Mouse (Mus musculus): ENCODE results near the gene Tor1aip1. TPM values are rescaled to one million over a fixed set of nuclear protein-coding genes. Genes with fewer than 3 reads are reported as not detected.

The Tor1aip1 gene
- polyA plus RNA-seq (2012), result 2.6 and 3.1 TPM in 2 replicates

- peaks cover 43% of the 10 kb centered on the region for H3K36me3 ChIP-seq (ENCODE audit: control insufficient read depth)
- peaks cover 45% of the 10 kb centered on the region for H3K4me1 ChIP-seq (ENCODE audit: control insufficient read depth)
- TF ChIP-seq TAL1 (IDR thresholded peaks at IDR 0.05; ENCODE audit: low read length), result no peak
- no peak for TF ChIP-seq GATA1 (IDR thresholded peaks at IDR 0.05; ENCODE audit: low read length)
- H3K9me3 ChIP-seq (ENCODE audit: control insufficient read depth, low read length), result no peaks in the 10 kb centered on the region
- H3K4me3 ChIP-seq (replicated peaks), result peak within 1 kb of the TSS; percentile 100
- no peaks in the 10 kb centered on the region for H3K27me3 ChIP-seq (ENCODE audit: control insufficient read depth)
These were observed at the start of gene Tor1aip1 for GRCm38 (mm10) chr1:156035930-156036737. Tor1aip1 (minus strand) TSS chr1:156036480.

DNA sequence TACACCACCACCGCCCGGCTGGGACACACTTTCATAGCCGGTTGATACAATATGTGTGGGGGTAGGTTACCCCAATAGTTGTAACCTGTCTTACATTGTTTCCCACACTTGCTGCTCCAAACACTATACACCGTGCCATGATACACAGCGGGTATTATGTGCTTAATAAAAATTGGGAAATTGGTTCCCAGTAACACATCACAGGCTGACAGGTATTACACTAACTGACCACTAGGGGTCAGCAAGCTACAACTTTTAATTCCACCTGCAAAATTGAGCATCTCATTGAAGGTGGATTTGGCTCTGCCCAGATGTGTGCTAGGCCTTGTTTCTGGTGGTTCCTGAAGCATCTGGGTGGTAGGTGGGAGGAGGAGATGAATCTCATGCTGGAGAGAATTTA is 49.5 kb upstream of the Tor1aip1 start:
- Histone ChIP-seq H3K4me3 (replicated peaks) (no peak overlapping the region), H3K4me1 (ENCODE audit: control insufficient read depth) (peaks cover 5% of the 10 kb centered on the region), H3K36me3 (ENCODE audit: control insufficient read depth) (no peaks in the 10 kb centered on the region), H3K9me3 (ENCODE audit: control insufficient read depth, low read length) (no peaks in the 10 kb centered on the region), H3K27me3 (ENCODE audit: control insufficient read depth) (no peaks in the 10 kb centered on the region)
- no peak for TF ChIP-seq TAL1 (IDR thresholded peaks at IDR 0.05; ENCODE audit: low read length)
- TF ChIP-seq GATA1 (IDR thresholded peaks at IDR 0.05; ENCODE audit: low read length), result no peak

DNA sequence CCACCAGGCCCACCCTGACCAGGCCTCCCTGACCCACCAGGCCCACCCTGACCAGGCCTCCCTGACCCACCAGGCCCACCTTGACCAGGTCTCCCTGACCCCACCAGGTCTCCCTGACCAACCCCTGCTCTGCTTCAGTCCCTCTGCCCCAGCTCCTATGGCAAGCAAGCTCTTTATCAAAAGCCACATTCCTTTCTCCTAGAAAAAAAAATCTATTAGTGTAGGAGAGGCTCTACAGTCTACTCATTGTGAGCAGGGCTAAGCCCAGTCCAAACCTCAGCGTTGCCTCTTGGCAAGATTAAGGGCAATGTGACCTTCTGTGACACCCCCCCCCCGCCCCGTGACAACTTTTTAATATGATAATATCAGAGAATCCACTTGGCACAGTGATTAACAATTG is 48.3 kb upstream of the Tor1aip1 start:
- TF ChIP-seq GATA1 (IDR thresholded peaks at IDR 0.05; ENCODE audit: low read length) (no peak), TAL1 (IDR thresholded peaks at IDR 0.05; ENCODE audit: low read length) (no peak)
- Histone ChIP-seq H3K27me3 (ENCODE audit: control insufficient read depth) (no peaks in the 10 kb centered on the region), H3K4me1 (ENCODE audit: control insufficient read depth) (peaks cover 4% of the 10 kb centered on the region), H3K36me3 (ENCODE audit: control insufficient read depth) (no peaks in the 10 kb centered on the region), H3K4me3 (replicated peaks) (no peak overlapping the region), H3K9me3 (ENCODE audit: control insufficient read depth, low read length) (no peaks in the 10 kb centered on the region)

DNA sequence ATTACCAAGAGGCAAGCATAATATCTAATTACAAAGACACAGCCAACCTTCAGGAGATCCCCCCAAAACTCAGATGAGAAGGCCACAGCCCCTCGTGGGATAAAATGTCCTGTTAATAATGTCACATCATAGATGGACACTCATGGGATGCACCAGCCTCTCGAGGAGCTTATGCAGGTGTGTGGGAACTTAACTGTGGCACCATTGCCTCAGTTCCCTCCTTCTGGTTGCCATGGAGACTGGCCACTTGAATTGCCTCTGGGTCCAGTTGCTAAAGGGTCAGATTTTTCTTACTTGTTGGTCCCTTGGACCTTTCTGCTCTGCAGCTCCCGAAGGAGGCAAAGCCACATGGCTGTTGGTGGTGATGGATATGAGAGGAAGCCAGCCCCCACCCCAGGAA is 41.4 kb upstream of the Tor1aip1 start:
- no peaks in the 10 kb centered on the region for H3K36me3 ChIP-seq (ENCODE audit: control insufficient read depth)
- no peak overlapping the region for H3K4me3 ChIP-seq (replicated peaks)
- TF ChIP-seq GATA1 (IDR thresholded peaks at IDR 0.05; ENCODE audit: low read length) (no peak), TAL1 (IDR thresholded peaks at IDR 0.05; ENCODE audit: low read length) (no peak)
- H3K9me3 ChIP-seq (ENCODE audit: control insufficient read depth, low read length), result no peaks in the 10 kb centered on the region
- no peaks in the 10 kb centered on the region for H3K4me1 ChIP-seq (ENCODE audit: control insufficient read depth)
- H3K27me3 ChIP-seq (ENCODE audit: control insufficient read depth), result no peaks in the 10 kb centered on the region

GRCm38 (mm10) chr1:156076474-156076873 is 40.2 kb upstream of the Tor1aip1 start:
- TF ChIP-seq GATA1 (IDR thresholded peaks at IDR 0.05; ENCODE audit: low read length), result no peak
- TF ChIP-seq TAL1 (IDR thresholded peaks at IDR 0.05; ENCODE audit: low read length), result no peak
- no peak overlapping the region for H3K4me3 ChIP-seq (replicated peaks)
- H3K36me3 ChIP-seq (ENCODE audit: control insufficient read depth), result no peaks in the 10 kb centered on the region
- no peaks in the 10 kb centered on the region for H3K27me3 ChIP-seq (ENCODE audit: control insufficient read depth)
- H3K9me3 ChIP-seq (ENCODE audit: control insufficient read depth, low read length), result no peaks in the 10 kb centered on the region
- H3K4me1 ChIP-seq (ENCODE audit: control insufficient read depth), result no peaks in the 10 kb centered on the region; the same call in 1 of the 2 replicates

DNA sequence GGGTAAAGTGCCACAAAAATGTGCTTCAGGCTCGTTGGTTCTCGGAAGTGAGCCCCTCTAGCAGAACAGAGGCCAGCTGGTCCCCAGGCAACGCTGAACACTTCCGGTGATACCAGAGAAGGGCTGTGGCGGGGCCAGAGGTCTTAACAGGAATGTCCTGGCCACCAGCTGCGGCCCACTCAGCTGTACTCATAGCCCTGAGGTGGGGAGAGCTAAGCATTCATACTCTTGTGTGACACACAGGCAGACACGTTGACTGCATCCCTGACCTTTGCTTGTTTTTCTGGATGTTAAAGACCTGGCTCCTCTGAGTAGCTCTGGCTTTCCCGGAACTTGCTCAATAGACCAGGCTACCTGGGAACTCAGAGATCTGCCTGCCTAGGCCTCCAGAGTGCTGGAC is 38.3 kb upstream of the Tor1aip1 start:
- no peak for TF ChIP-seq GATA1 (IDR thresholded peaks at IDR 0.05; ENCODE audit: low read length)
- TF ChIP-seq TAL1 (IDR thresholded peaks at IDR 0.05; ENCODE audit: low read length), result no peak
- Histone ChIP-seq H3K4me1 (ENCODE audit: control insufficient read depth) (peaks cover 3% of the 10 kb centered on the region; the same call in 1 of the 2 replicates), H3K36me3 (ENCODE audit: control insufficient read depth) (no peaks in the 10 kb centered on the region), H3K4me3 (replicated peaks) (no peak overlapping the region), H3K9me3 (ENCODE audit: control insufficient read depth, low read length) (no peaks in the 10 kb centered on the region), H3K27me3 (ENCODE audit: control insufficient read depth) (no peaks in the 10 kb centered on the region)

DNA sequence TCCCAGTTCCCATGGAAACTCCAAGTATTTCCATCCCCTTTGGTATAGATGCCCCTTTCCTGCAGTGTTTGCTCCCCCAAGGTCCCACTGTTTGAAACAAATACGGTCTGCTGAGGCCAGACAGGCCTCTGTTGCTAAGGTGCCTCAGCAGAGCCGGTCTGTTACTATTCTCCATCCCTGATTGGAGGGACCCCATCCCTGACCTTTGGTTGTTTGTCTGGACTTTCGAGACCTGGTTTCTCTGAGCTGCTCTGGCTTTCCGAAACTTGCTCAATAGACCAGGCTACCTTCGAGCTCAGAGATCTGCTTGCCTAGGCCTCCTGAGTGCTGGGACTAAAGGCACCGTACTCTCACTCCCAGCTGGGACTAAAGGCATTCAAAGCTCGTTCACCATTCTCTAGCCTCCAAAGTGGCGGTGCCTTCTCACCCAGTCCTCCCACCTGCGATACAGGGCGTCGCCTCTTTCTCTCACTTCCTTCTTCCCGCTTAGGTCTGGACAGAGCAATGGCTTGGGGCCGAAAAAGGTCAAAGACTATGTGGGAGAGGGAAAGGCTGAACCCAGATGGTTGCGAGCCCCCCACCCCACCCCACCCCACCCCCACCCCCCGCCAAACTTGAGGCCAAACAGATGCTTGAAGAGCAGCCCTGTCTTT is 37.0 kb upstream of the Tor1aip1 start:
- Histone ChIP-seq H3K9me3 (ENCODE audit: control insufficient read depth, low read length) (no peaks in the 10 kb centered on the region), H3K36me3 (ENCODE audit: control insufficient read depth) (peaks cover 11% of the 10 kb centered on the region), H3K4me1 (ENCODE audit: control insufficient read depth) (peaks cover 3% of the 10 kb centered on the region; the same call in 1 of the 2 replicates), H3K27me3 (ENCODE audit: control insufficient read depth) (no peaks in the 10 kb centered on the region), H3K4me3 (replicated peaks) (no peak overlapping the region)
- TF ChIP-seq TAL1 (IDR thresholded peaks at IDR 0.05; ENCODE audit: low read length) (no peak), GATA1 (IDR thresholded peaks at IDR 0.05; ENCODE audit: low read length) (no peak)

DNA sequence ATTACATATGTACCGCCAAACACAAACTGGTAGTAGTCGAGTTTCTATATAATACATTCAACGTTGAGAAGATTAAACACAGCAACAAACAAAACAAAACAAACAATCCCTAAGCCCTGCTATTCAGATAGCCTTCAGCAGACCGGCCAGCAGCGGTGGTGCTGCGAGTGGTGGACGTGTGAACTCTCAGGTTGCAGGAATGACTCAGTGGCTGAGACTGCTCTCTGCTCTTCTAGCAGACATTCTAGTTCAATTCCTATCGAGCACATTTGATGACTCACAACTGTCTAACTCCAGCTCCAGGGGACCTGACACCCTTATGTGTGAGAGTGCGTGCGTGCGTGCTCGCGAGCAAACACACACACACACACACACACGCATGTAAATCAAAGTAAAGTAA is 33.8 kb upstream of the Tor1aip1 start:
- H3K27me3 ChIP-seq (ENCODE audit: control insufficient read depth), result no peaks in the 10 kb centered on the region
- no peak for TF ChIP-seq GATA1 (IDR thresholded peaks at IDR 0.05; ENCODE audit: low read length)
- TF ChIP-seq TAL1 (IDR thresholded peaks at IDR 0.05; ENCODE audit: low read length), result no peak
- no peaks in the 10 kb centered on the region for H3K9me3 ChIP-seq (ENCODE audit: control insufficient read depth, low read length)
- peaks cover 3% of the 10 kb centered on the region; the same call in 1 of the 2 replicates for H3K4me1 ChIP-seq (ENCODE audit: control insufficient read depth)
- peaks cover 41% of the 10 kb centered on the region for H3K36me3 ChIP-seq (ENCODE audit: control insufficient read depth)
- H3K4me3 ChIP-seq (replicated peaks), result no peak overlapping the region

DNA sequence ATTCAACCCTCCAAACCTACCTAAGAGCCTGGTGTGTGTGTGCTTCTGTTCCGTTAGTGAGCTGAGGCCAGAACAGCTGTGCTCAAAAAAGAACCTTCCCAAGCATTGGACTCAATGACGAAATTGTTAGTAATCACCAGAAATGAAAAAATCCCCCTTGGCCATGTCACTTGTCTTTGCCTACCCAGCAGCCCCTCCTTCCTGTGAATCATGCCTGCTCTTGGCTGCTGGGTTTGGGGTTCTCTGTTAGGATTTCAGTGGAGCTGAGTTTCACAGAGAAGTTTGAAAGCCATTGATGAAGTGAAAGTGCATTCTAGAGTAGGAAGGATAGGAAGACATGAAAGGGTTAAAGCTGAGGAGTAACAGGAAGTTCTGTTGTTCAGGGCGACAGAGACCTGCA is 29.9 kb upstream of the Tor1aip1 start:
- Histone ChIP-seq H3K36me3 (ENCODE audit: control insufficient read depth) (peaks cover 80% of the 10 kb centered on the region), H3K4me1 (ENCODE audit: control insufficient read depth) (peaks cover 3% of the 10 kb centered on the region; the same call in 1 of the 2 replicates), H3K4me3 (replicated peaks) (no peak overlapping the region), H3K27me3 (ENCODE audit: control insufficient read depth) (no peaks in the 10 kb centered on the region), H3K9me3 (ENCODE audit: control insufficient read depth, low read length) (no peaks in the 10 kb centered on the region)
- TF ChIP-seq TAL1 (IDR thresholded peaks at IDR 0.05; ENCODE audit: low read length) (no peak), GATA1 (IDR thresholded peaks at IDR 0.05; ENCODE audit: low read length) (no peak)

Data from erythroblast, embryonic 14.5 days (primary cell).